Mouse (Mus musculus): ENCODE measurements around the gene Gabrr1.
"Not testable (repeated sequence)": the region's sequence is repeated elsewhere in the genome, so short reads cannot be mapped to it uniquely, and the experiment has no call there.

Gabrr1 gene

DNA sequence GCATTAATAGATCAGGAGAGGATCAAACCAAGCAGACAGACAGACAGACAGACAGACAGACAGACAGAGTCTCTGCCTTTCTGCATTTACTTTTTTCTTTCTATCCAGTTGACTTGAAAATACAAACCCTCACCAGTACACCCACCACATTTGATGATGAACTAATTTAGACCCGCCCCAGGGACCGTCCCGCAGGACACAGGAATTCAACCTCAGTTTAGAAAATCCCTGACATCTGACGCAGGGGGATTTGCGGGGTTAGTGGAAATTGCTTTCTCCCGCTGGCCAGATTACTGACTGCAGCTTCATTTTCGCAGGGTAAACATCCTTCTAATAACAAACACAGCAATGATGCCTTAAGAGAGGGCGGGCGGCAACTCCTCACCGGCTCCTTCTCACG, at the start of gene Gabrr1:
Gene Gabrr1, plus strand, starts transcription at position 301 of the 400 bp plus-strand sequence.
- DNase-seq = no peak

GRCm38 (mm10) chr4:33099118-33099694, 33.1 kb upstream of the Gabrr1 start:
- DNase-seq = no peak

GRCm38 (mm10) chr4:33109720-33110458, 22.4 kb upstream of the Gabrr1 start:
- DNase-seq = no peak

DNA sequence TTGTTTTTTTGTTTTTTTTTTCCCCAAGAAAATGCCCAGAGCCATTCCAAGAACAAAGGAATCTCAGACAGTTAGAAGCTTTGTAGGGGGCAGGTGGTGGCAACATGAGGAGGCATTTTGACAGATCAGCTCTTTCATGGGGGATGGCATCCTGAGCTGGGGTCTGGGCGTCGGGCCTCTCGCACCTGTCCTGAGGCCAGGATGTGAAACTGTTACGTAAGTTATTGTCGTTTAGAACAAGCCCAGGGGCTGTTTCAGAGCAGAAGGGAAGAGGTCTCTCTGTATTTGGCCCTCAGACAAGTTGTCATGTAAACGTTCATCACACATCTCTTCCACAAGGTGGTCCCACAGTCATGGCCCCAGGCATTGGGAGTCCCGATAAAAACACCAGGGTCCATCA, 21.5 kb upstream of the Gabrr1 start:
- DNase-seq = no peak

GRCm38 (mm10) chr4:33111358-33111757, 21.0 kb upstream of the Gabrr1 start:
- DNase-seq = no peak

GRCm38 (mm10) chr4:33112866-33113265, 19.5 kb upstream of the Gabrr1 start:
- not testable (repeated sequence) for DNase-seq

GRCm38 (mm10) chr4:33119118-33119517, 13.2 kb upstream of the Gabrr1 start:
- DNase-seq = peak; percentile 80

- peak; percentile 49 for DNase-seq
Observed at GRCm38 (mm10) chr4:33124493-33124892, 7.8 kb upstream of the Gabrr1 start.

- no peak for DNase-seq
Observed at GRCm38 (mm10) chr4:33125409-33126084, 6.8 kb upstream of the Gabrr1 start.

GRCm38 (mm10) chr4:33146679-33147291, 14.5 kb downstream of the Gabrr1 start:
- DNase-seq = no peak

- peak; percentile 59 for DNase-seq
Observed at GRCm38 (mm10) chr4:33147825-33148224, 15.5 kb downstream of the Gabrr1 start.

DNA sequence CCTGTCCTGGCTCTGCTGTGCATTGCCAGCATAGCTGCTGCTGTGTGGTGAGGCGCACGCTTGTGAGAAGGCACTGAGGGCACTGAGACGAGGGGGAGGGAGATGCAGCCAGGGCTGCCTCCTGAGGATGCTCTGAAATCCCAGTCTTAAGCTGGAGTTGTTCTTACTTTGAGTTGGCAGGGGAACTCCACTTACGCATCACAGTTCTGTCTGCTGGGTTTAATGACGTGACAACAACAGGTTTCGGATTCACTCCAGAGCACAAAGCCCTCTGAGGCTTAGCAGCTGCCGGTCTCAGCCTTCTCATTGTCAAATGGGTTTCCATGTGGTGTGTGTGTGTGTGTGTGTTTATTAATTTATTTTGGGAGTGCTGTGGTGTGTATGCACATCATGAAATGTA, 16.8 kb downstream of the Gabrr1 start:
- DNase-seq = no peak

- DNase-seq = no peak
Observed at GRCm38 (mm10) chr4:33152087-33153038, 20.0 kb downstream of the Gabrr1 start.

DNA sequence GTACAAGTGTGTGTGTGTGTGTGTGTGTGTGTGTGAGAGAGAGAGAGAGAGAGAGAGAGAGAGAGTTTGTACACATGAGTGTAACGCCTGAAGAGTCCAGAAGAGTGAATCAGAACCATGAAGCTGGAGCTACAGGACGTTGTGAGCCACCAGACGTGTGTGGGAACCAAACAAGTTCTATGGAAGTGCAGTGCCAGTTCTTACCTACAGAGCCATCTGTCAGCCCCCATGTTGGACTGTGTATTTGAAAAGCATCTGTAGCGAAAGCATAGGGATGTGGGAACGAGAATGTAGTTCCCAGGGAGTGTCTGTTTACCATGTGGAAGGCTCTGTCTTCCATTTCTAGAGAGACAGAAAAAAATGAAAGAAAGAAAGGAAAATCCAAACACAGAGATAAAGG, 51.2 kb downstream of the Gabrr1 start:
- no peak for DNase-seq

DNA sequence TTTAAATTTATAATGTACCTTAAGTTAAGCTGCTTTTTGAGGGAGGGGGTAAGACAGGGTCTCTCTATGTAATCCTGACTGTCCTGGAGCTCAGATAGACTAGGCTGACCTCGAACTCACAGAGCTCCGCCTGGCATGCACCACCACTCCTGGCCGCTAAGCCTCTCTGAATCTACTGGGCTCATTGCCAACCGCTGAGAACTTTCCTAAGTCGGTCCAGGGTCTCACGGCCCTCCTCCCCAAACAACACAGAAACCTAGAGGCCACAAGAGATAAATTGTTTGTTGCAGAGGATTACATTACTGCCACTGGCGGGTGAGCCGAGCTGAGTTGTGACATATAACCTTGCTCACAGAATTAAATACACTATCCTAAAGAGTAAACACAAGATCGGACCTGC, 55.8 kb downstream of the Gabrr1 start:
- peak; percentile 61 for DNase-seq

DNA sequence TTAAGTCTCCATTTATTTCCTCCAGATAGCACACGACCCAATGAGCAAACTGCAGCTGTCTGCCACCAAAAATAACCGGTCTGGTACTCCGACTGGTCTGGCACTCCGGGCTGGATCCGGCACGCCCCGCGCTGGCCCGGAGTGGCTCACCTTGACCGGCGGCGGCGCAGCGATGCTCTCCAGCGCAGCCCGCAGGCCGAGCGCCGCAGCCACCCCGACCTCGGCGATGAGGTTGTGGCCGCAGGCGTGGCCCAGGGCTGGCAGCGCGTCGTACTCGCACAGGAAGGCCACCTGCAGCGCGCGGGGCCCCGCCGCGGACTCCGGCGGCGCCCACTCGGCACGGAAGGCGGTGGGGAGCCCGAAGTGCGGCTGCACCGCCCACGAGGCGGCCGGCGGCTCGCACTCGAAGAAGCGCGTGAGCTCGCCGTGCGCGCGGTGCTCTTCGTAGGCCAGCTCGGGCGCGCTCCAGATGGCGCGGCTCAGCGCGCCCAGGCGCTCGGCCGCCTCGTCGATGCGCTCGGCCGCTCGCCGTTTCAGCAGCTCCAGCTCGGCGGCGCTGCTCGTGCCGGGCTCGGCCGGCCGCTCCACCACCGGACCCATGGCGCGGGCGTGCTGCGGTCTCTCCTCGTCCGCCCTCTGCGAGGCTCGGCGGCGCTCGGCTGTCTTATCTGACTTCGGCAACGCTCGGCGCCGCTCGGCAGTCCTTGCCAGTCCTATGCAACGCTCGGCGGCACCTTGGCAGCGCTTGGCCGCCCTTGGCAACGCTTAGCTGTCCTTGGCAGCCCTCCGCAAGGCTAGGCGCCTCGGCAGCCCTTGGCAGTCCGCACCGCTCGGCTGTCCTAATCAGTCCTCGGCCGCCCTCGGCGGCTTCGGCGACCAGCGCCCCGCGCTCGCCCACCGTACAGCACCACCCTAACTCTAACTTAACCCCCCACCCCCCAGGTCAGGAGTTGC, 56.7 kb downstream of the Gabrr1 start:
- peak; percentile 96 for DNase-seq

- no peak for DNase-seq
Observed at GRCm38 (mm10) chr4:33189735-33190036, 57.4 kb downstream of the Gabrr1 start, which contains the start of gene Pm20d2. Gene Pm20d2 (minus strand): TSS chr4:33189737.

- DNase-seq = no peak
Observed at GRCm38 (mm10) chr4:33198117-33198516, 65.8 kb downstream of the Gabrr1 start.

- peak; percentile 65 for DNase-seq
Observed at GRCm38 (mm10) chr4:33204682-33205081, 72.4 kb downstream of the Gabrr1 start.

- DNase-seq = no peak
Observed at GRCm38 (mm10) chr4:33207551-33207950, 75.2 kb downstream of the Gabrr1 start.
